Mouse (Mus musculus) stomach, embryonic 16.5 days (tissue): Measurements from ENCODE around the gene Wdfy3. TPM values are rescaled to one million over a fixed set of nuclear protein-coding genes. Genes with fewer than 3 reads are reported as not detected.

Experiments used
- ATAC-seq: fragments of 200-750 bp; cut with Nextera tagmentation; 2 replicates; pipeline ENCODE4 v1.8.0; 2017; ENCODE audit warnings: moderate number of reproducible peaks, moderate TSS enrichment; ENCODE audit not compliant: insufficient read depth, low FRiP score
- H3K27ac ChIP-seq: fragments of 300-500 bp; sonication (generic); 2 replicates; pipeline ENCODE4 v1.5.1; 2014; ENCODE audit warnings: low read length
- H3K27me3 ChIP-seq: fragments of 300-500 bp; sonication (generic); 2 replicates; pipeline ENCODE4 v1.6.1; 2014; ENCODE audit warnings: low read length, control low read depth, mixed read lengths; ENCODE audit not compliant: control insufficient read depth, insufficient read depth
- H3K36me3 ChIP-seq: fragments of 300-500 bp; sonication (generic); 2 replicates; pipeline ENCODE4 v1.6.1; 2014; ENCODE audit warnings: low read length; ENCODE audit not compliant: control insufficient read depth, insufficient read depth
- H3K4me1 ChIP-seq: fragments of 300-500 bp; sonication (generic); 2 replicates; pipeline ENCODE4 v1.6.1; 2014; ENCODE audit warnings: low read length, control low read depth, mixed read lengths; ENCODE audit not compliant: control insufficient read depth, insufficient read depth
- H3K4me2 ChIP-seq: fragments of 300-500 bp; sonication (generic); 2 replicates; pipeline ENCODE4 v1.6.1; 2014; ENCODE audit warnings: low read depth, low read length, mixed read lengths
- H3K4me3 ChIP-seq: fragments of 300-500 bp; sonication (generic); replicated peaks from 2 replicates; pipeline ENCODE4 v1.5.1; 2014; ENCODE audit warnings: mild to moderate bottlenecking, low read length
- H3K9ac ChIP-seq: fragments of 300-500 bp; sonication (generic); 2 replicates; pipeline ENCODE4 v1.6.1; 2014; ENCODE audit warnings: low read length
- H3K9me3 ChIP-seq: fragments of 300-500 bp; sonication (generic); replicated peaks from 2 replicates; pipeline ENCODE4 v1.6.1; 2016; ENCODE audit warnings: low read length, control low read depth; ENCODE audit not compliant: control insufficient read depth
- WGBS: fragments of 180-500 bp; shearing (Covaris S2); extraction: QIAGEN DNeasy Blood & Tissue Kit; methylation state at CpG from one replicate; pipeline ENCODE4 v1.1.7; 2014; 5-methylcytosine and 5-hydroxymethylcytosine counted together
- polyA plus RNA-seq: library from polyadenylated mRNA; unstranded; fragments of >200 nt; fragmentation: Nextera tagmentation; extraction: Ambion mirVana; gene quantifications from 2 replicates; pipeline ENCODE4 v1.2.1, GENCODE M21; 2015

Gene Wdfy3
- polyA plus RNA-seq, 1 experiment from 2014 or later: 11.8 TPM

DNA sequence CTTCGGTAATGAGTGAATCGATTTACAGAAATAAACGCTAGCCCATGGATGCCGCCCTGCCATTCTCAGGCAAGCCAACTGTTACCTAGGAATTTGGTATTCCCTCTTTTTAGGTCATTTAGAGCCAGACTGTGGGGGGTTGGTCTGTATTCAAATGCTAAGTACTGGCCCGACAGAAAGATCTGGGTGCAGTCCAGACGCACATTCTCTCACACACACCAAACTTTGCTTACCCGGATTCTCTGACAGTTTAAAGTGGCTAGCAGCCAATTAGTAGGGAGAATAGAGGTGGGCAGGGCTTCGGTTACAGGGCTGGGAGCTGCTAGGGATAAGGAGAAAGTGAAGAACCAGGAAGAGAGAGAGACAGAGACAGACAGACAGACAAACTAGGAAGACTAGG is 55.5 kb downstream of the Wdfy3 start:
- Histone ChIP-seq H3K9me3 (peaks cover 7% of the 10 kb centered on the region; the same call in 1 of the 2 replicates), H3K27me3 (no peaks in the 10 kb centered on the region), H3K4me2 (no peak overlapping the region), H3K27ac (no peak overlapping the region), H3K4me3 (no peak overlapping the region), H3K36me3 (peaks cover 7% of the 10 kb centered on the region; the same call in 1 of the 2 replicates), H3K9ac (no peak overlapping the region), H3K4me1 (no peaks in the 10 kb centered on the region)
- WGBS: 88% methylated on average over 8 of the region's 8 CpGs
- no peak for ATAC-seq

DNA sequence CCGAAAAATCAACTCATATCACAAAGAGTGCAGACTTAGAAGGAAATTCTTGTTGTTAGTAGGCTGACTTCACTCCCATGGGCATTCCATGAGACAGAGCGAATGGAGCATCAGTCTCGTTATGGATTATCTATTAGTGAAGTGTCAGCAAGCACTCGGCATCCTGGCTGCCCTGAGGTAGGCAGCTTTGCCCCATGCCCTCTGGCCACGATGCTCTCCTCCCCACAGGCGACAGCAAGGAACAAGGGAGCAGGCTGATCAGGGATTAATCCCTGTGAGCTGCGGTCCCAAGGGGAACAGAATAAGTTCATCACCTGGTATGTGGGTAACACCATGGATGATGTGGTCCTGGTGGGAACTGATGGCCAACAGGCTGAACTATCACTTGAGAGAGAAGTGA is 55.9 kb downstream of the Wdfy3 start:
- Histone ChIP-seq H3K27ac (no peak overlapping the region), H3K27me3 (no peaks in the 10 kb centered on the region), H3K4me1 (no peaks in the 10 kb centered on the region), H3K9ac (no peak overlapping the region), H3K4me2 (no peak overlapping the region), H3K36me3 (peaks cover 7% of the 10 kb centered on the region; the same call in 1 of the 2 replicates), H3K9me3 (peaks cover 7% of the 10 kb centered on the region; the same call in 1 of the 2 replicates), H3K4me3 (no peak overlapping the region)
- no peak for ATAC-seq
- 96% methylated on average over 7 of the region's 7 CpGs for WGBS

DNA sequence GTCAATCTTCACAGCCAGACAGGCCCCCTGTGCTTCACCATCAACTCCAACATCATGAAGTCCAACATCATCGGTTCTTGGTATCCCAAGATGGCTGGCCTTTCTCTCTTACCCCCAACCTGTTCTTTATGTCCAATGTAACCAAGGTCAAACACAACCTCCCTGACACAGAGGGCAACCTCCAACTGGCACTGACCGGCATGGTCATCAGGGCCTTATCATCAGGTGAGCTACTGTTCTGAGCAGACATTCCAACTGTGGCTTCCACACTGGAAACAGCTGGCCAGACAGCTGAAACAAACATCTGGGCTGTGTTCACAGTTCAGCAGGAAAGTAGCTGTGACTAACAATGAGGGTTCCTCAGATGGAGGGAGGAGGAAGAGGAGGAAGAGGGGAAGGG is 58.8 kb downstream of the Wdfy3 start:
- WGBS: 84% methylated on average over 2 of the region's 2 CpGs
- H3K36me3 ChIP-seq: peaks cover 7% of the 10 kb centered on the region; the same call in 1 of the 2 replicates
- H3K4me2 ChIP-seq: no peak overlapping the region
- H3K27me3 ChIP-seq: no peaks in the 10 kb centered on the region
- ATAC-seq: no peak
- H3K9me3 ChIP-seq: peaks cover 7% of the 10 kb centered on the region; the same call in 1 of the 2 replicates
- no peaks in the 10 kb centered on the region for H3K4me1 ChIP-seq
- no peak overlapping the region for H3K9ac ChIP-seq
- no peak overlapping the region for H3K27ac ChIP-seq
- H3K4me3 ChIP-seq: no peak overlapping the region

DNA sequence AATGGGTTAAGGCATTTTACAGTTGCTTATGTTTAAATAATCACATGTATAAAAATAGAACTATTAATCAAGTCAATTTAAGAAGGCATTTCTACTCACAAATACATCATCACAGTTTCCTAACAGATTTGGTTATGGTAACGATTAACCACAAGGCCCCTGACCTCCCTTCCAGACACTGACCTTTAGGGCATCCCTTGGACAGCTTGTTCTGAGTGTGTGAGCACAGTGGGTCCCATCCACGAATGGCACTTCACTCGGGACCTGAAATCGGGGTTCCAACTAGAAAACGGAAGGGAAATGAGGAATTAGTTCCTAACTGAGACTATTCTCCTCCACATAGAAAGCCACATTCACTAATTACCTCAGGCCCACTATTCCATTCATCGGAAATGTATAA is 60.1 kb downstream of the Wdfy3 start:
- 83% methylated on average over 6 of the region's 6 CpGs for WGBS
- no peak for ATAC-seq
- no peaks in the 10 kb centered on the region for H3K36me3 ChIP-seq
- no peak overlapping the region for H3K4me3 ChIP-seq
- 0 out of 2 replicates have a peak, but pooled peaks cover 4% of the 10 kb centered on the region for H3K9me3 ChIP-seq
- H3K9ac ChIP-seq: no peak overlapping the region
- no peaks in the 10 kb centered on the region for H3K27me3 ChIP-seq
- H3K4me1 ChIP-seq: no peaks in the 10 kb centered on the region
- no peak overlapping the region for H3K4me2 ChIP-seq
- H3K27ac ChIP-seq: no peak overlapping the region

- no peak overlapping the region for H3K9ac ChIP-seq
- H3K4me3 ChIP-seq: no peak overlapping the region
- no peak overlapping the region for H3K4me2 ChIP-seq
- H3K9me3 ChIP-seq: 0 out of 2 replicates have a peak, but pooled peaks cover 1% of the 10 kb centered on the region
- no peak for ATAC-seq
- H3K36me3 ChIP-seq: no peaks in the 10 kb centered on the region
- no peaks in the 10 kb centered on the region for H3K27me3 ChIP-seq
- WGBS: 79% methylated on average over 7 of the region's 7 CpGs
- no peaks in the 10 kb centered on the region for H3K4me1 ChIP-seq
- no peak overlapping the region for H3K27ac ChIP-seq
These were observed 61.0 kb downstream of the Wdfy3 start for GRCm38 (mm10) chr5:102008712-102009111.

GRCm38 (mm10) chr5:102006218-102006941 is 63.3 kb downstream of the Wdfy3 start:
- Histone ChIP-seq H3K36me3 (no peaks in the 10 kb centered on the region), H3K4me3 (no peak overlapping the region), H3K4me1 (no peaks in the 10 kb centered on the region), H3K4me2 (no peak overlapping the region), H3K27ac (peak overlapping the region; percentile 69; the same call in 1 of the 2 replicates), H3K9me3 (no peaks in the 10 kb centered on the region), H3K27me3 (no peaks in the 10 kb centered on the region), H3K9ac (no peak overlapping the region)
- 73% methylated on average over 6 of the region's 6 CpGs for WGBS
- ATAC-seq: peak; percentile 72; the same call in 1 of the 2 replicates

- no peak overlapping the region for H3K4me3 ChIP-seq
- ATAC-seq: no peak
- H3K36me3 ChIP-seq: no peaks in the 10 kb centered on the region
- H3K4me2 ChIP-seq: no peak overlapping the region
- 69% methylated on average over 3 of the region's 3 CpGs for WGBS
- H3K27ac ChIP-seq: peak overlapping the region; percentile 31; the same call in 1 of the 2 replicates
- no peaks in the 10 kb centered on the region for H3K9me3 ChIP-seq
- no peaks in the 10 kb centered on the region for H3K27me3 ChIP-seq
- H3K9ac ChIP-seq: no peak overlapping the region
- H3K4me1 ChIP-seq: no peaks in the 10 kb centered on the region
These were observed 66.3 kb downstream of the Wdfy3 start for GRCm38 (mm10) chr5:102003371-102003770.

DNA sequence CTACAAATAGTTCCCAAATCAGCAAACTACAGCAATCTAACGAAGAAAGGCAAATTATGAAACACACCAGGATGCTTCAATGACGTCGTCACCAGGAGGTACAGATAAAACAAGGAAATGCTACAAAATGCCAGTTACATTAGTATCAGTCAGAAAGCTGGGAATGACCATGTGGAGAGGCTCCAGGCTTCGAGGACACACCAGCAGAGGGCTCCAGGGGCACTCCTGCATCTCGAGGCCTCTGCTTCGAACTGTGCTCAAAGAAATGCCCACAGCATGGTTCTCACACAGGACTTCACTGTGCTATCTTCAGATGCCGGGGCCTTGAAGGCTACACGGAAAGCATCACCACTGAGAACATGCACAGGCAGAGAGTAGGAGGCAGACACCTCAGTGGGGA is 68.7 kb downstream of the Wdfy3 start:
- WGBS: 85% methylated on average over 8 of the region's 8 CpGs
- H3K27me3 ChIP-seq: no peaks in the 10 kb centered on the region
- ATAC-seq: no peak
- H3K27ac ChIP-seq: no peak overlapping the region
- no peaks in the 10 kb centered on the region for H3K4me1 ChIP-seq
- no peak overlapping the region for H3K9ac ChIP-seq
- no peak overlapping the region for H3K4me2 ChIP-seq
- H3K4me3 ChIP-seq: no peak overlapping the region
- no peaks in the 10 kb centered on the region for H3K36me3 ChIP-seq
- no peaks in the 10 kb centered on the region for H3K9me3 ChIP-seq

DNA sequence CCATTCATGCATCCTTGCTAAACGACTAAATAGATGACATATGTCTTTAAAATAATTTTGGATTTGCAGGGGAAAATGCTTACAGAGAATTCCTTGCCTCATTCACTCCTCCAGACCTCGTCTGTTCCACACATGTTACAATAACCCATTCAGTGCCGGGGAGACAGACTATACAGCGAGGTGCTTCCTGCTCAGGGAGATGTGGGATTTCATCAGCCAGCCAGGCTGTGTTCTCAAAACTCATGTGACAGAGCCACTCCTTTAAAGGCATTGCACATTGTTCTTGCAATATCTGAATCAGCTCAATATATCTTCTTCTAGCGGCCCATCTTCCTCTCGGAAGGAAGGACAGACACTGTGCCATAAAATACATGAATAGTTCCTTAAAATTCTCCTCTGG is 70.8 kb downstream of the Wdfy3 start:
- no peak overlapping the region for H3K9ac ChIP-seq
- H3K4me3 ChIP-seq: no peak overlapping the region
- no peaks in the 10 kb centered on the region for H3K9me3 ChIP-seq
- WGBS: 66% methylated on average over 6 of the region's 6 CpGs
- peak overlapping the region; percentile 14; the same call in 1 of the 2 replicates for H3K27ac ChIP-seq
- no peak for ATAC-seq
- H3K4me2 ChIP-seq: no peak overlapping the region
- no peaks in the 10 kb centered on the region for H3K27me3 ChIP-seq
- no peaks in the 10 kb centered on the region for H3K36me3 ChIP-seq
- no peaks in the 10 kb centered on the region for H3K4me1 ChIP-seq
